Mouse (Mus musculus) right cerebral cortex, adult 2 months (tissue): ENCODE results near the gene 6430531B16Rik.

Experiments used
- DNase-seq, 2 experiments: peaks; one replicate each; pipeline ENCODE4 v3.0.0; 2021 to 2022; ENCODE audit warnings: low spot score in 2 of 2

The 6430531B16Rik gene

GRCm38 (mm10) chr7:139978278-139978892 lies at the start of gene 6430531B16Rik:
6430531B16Rik (minus strand) TSS chr7:139978755.
- peak; percentile 91 to 94 for DNase-seq

GRCm38 (mm10) chr7:140011336-140011735 lies 32.8 kb upstream of the 6430531B16Rik start:
- DNase-seq = no peak

GRCm38 (mm10) chr7:140007781-140008180 lies 29.2 kb upstream of the 6430531B16Rik start:
- DNase-seq = no peak

GRCm38 (mm10) chr7:140006861-140007611 lies 28.5 kb upstream of the 6430531B16Rik start:
- no peak for DNase-seq

GRCm38 (mm10) chr7:140004666-140005065 lies 26.1 kb upstream of the 6430531B16Rik start:
- no peak for DNase-seq

- DNase-seq = no peak
These were observed 22.7 kb upstream of the 6430531B16Rik start for GRCm38 (mm10) chr7:140001086-140001740.

- DNase-seq = peak; percentile 20 to 27
These were observed 20.3 kb upstream of the 6430531B16Rik start for GRCm38 (mm10) chr7:139998691-139999350.

GRCm38 (mm10) chr7:139994676-139995075 lies 16.1 kb upstream of the 6430531B16Rik start:
- peak; percentile 77 to 79 for DNase-seq

- no peak for DNase-seq
These were observed 15.6 kb upstream of the 6430531B16Rik start for GRCm38 (mm10) chr7:139994202-139994601.

GRCm38 (mm10) chr7:139993532-139993931 lies 15.0 kb upstream of the 6430531B16Rik start:
- no peak for DNase-seq

- DNase-seq = no peak
These were observed 13.9 kb upstream of the 6430531B16Rik start, which contains the start of gene Adam8 for GRCm38 (mm10) chr7:139992406-139992805. Adam8 (minus strand) TSS chr7:139992562.

GRCm38 (mm10) chr7:139990864-139991394 lies 12.4 kb upstream of the 6430531B16Rik start:
- no peak for DNase-seq

- no peak for DNase-seq
These were observed 9.7 kb upstream of the 6430531B16Rik start for GRCm38 (mm10) chr7:139988272-139988671.

GRCm38 (mm10) chr7:139984505-139984904 lies 6.0 kb upstream of the 6430531B16Rik start:
- no peak for DNase-seq

GRCm38 (mm10) chr7:139982058-139982457 lies 3.5 kb upstream of the 6430531B16Rik start:
- no peak for DNase-seq

- no peak for DNase-seq
These were observed 2.2 kb upstream of the 6430531B16Rik start for GRCm38 (mm10) chr7:139980778-139981177.

GRCm38 (mm10) chr7:139979011-139979719 lies 610 bp upstream of the 6430531B16Rik start:
- peak; percentile 23 to 29 for DNase-seq

GRCm38 (mm10) chr7:139975471-139975870 lies 3.1 kb downstream of the 6430531B16Rik start:
- DNase-seq = no peak

- no peak for DNase-seq
These were observed 4.2 kb downstream of the 6430531B16Rik start for GRCm38 (mm10) chr7:139974307-139974706.

- DNase-seq = no peak
These were observed 5.6 kb downstream of the 6430531B16Rik start for GRCm38 (mm10) chr7:139972923-139973331.

GRCm38 (mm10) chr7:139971436-139971835 lies 7.1 kb downstream of the 6430531B16Rik start:
- no peak for DNase-seq
